Mouse (Mus musculus) liver, embryonic 11.5 days (tissue): ENCODE measurements at regions not wholly inside any gene's neighbourhood (a gene's known extent, or its start where the extent isn't known, plus 50 kb on each side); places are given as distances from the start of the nearest gene placed in this dataset.
"Not testable (repeated sequence)": the region's sequence is repeated elsewhere in the genome, so short reads cannot be mapped to it uniquely, and the experiment has no call there.

Source experiments
- ATAC-seq: fragments of 200-750 bp; cut with Nextera tagmentation; replicated peaks from 2 replicates; pipeline ENCODE4 v1.8.0; 2017; ENCODE audit warnings: moderate number of reproducible peaks, mild to moderate bottlenecking, moderate TSS enrichment, moderate library complexity; ENCODE audit not compliant: low FRiP score
- DNase-seq: peaks from one replicate; pipeline ENCODE4 v3.0.0-alpha.2; 2017; ENCODE audit warnings: low spot score
- H3K27ac ChIP-seq: fragments of 300-500 bp; sonication (generic); 2 replicates; pipeline ENCODE4 v1.5.1; 2014; ENCODE audit warnings: mild to moderate bottlenecking, low read depth, low read length, control low read depth
- H3K27me3 ChIP-seq: fragments of 300-500 bp; sonication (generic); replicated peaks from 2 replicates; pipeline ENCODE4 v1.6.1; 2014; ENCODE audit warnings: low read length, mixed read lengths; ENCODE audit not compliant: control insufficient read depth, insufficient read depth
- H3K36me3 ChIP-seq: fragments of 300-500 bp; sonication (generic); 2 replicates; pipeline ENCODE4 v1.6.1; 2014; ENCODE audit warnings: mild to moderate bottlenecking, low read length, moderate library complexity, mixed read lengths; ENCODE audit not compliant: control insufficient read depth, insufficient read depth
- H3K4me1 ChIP-seq: fragments of 300-500 bp; sonication (generic); replicated peaks from 2 replicates; pipeline ENCODE4 v1.6.1; 2014; ENCODE audit warnings: low read length, mixed read lengths; ENCODE audit not compliant: control insufficient read depth, insufficient read depth
- H3K4me2 ChIP-seq: fragments of 300-500 bp; sonication (generic); 2 replicates; pipeline ENCODE4 v1.6.1; 2014; ENCODE audit warnings: mild to moderate bottlenecking, control low read depth, moderate library complexity
- H3K4me3 ChIP-seq: fragments of 300-500 bp; sonication (generic); 2 replicates; pipeline ENCODE4 v1.5.1; 2014; ENCODE audit warnings: low read depth, low read length, control low read depth
- H3K9ac ChIP-seq: fragments of 300-500 bp; sonication (generic); 2 replicates; pipeline ENCODE4 v1.6.1; 2014; ENCODE audit warnings: low read depth, low read length, control low read depth
- H3K9me3 ChIP-seq: fragments of 300-500 bp; sonication (generic); 2 replicates; pipeline ENCODE4 v1.6.1; 2016; ENCODE audit warnings: low read length, inconsistent platforms, mixed read lengths; ENCODE audit not compliant: control insufficient read depth
- WGBS: fragments of 180-500 bp; shearing (Covaris S2); extraction: QIAGEN DNeasy Blood & Tissue Kit; methylation state at CpG from one replicate; pipeline ENCODE4 v1.1.7; 2014; 5-methylcytosine and 5-hydroxymethylcytosine counted together

GRCm38 (mm10) chr15:41332451-41332850 is 1198.3 kb downstream of the 9330182O14Rik start:
- no peaks in the 10 kb centered on the region for H3K9me3 ChIP-seq
- no peak overlapping the region for H3K9ac ChIP-seq
- H3K4me1 ChIP-seq, result no peaks in the 10 kb centered on the region
- DNase-seq (no peak), ATAC-seq (no peak)
- no peaks in the 10 kb centered on the region for H3K36me3 ChIP-seq
- no peak overlapping the region for H3K27ac ChIP-seq
- H3K27me3 ChIP-seq, result no peaks in the 10 kb centered on the region
- H3K4me3 ChIP-seq, result no peak overlapping the region
- no peak overlapping the region for H3K4me2 ChIP-seq
- 83% methylated on average over 1 of the region's 1 CpGs for WGBS

- DNase-seq, result no peak
- Histone ChIP-seq H3K9me3 (no peaks in the 10 kb centered on the region), H3K36me3 (no peaks in the 10 kb centered on the region), H3K27ac (no peak overlapping the region), H3K27me3 (no peaks in the 10 kb centered on the region), H3K4me1 (no peaks in the 10 kb centered on the region), H3K4me3 (no peak overlapping the region), H3K9ac (no peak overlapping the region), H3K4me2 (no peak overlapping the region)
- 63% methylated on average over 3 of the region's 3 CpGs for WGBS
- no peak for ATAC-seq
These were observed 1199.0 kb downstream of the 9330182O14Rik start for GRCm38 (mm10) chr15:41333165-41333564.

GRCm38 (mm10) chr15:41340621-41341020 is 1206.5 kb downstream of the 9330182O14Rik start:
- not testable (repeated sequence) for H3K4me1 ChIP-seq, H3K27ac ChIP-seq, H3K9ac ChIP-seq, ATAC-seq, H3K4me2 ChIP-seq, DNase-seq, H3K4me3 ChIP-seq, H3K9me3 ChIP-seq, H3K27me3 ChIP-seq, H3K36me3 ChIP-seq
- 87% methylated on average over 2 of the region's 2 CpGs for WGBS

GRCm38 (mm10) chr15:41345554-41345953 is 1211.4 kb downstream of the 9330182O14Rik start:
- Histone ChIP-seq H3K9ac (no peak overlapping the region), H3K4me2 (no peak overlapping the region), H3K4me1 (no peaks in the 10 kb centered on the region), H3K4me3 (no peak overlapping the region), H3K9me3 (0 out of 2 replicates have a peak, but pooled peaks cover 3% of the 10 kb centered on the region), H3K36me3 (no peaks in the 10 kb centered on the region), H3K27me3 (no peaks in the 10 kb centered on the region), H3K27ac (no peak overlapping the region)
- ATAC-seq (no peak), DNase-seq (no peak)
- 86% methylated on average over 2 of the region's 2 CpGs for WGBS

- H3K9me3 ChIP-seq, result no peaks in the 10 kb centered on the region
- ATAC-seq (no peak), DNase-seq (no peak)
- H3K4me3 ChIP-seq, result no peak overlapping the region
- no peaks in the 10 kb centered on the region for H3K4me1 ChIP-seq
- 86% methylated on average over 5 of the region's 5 CpGs for WGBS
- no peaks in the 10 kb centered on the region for H3K27me3 ChIP-seq
- H3K9ac ChIP-seq, result no peak overlapping the region
- H3K27ac ChIP-seq, result no peak overlapping the region
- H3K4me2 ChIP-seq, result no peak overlapping the region
- H3K36me3 ChIP-seq, result no peaks in the 10 kb centered on the region
These were observed 1213.1 kb downstream of the 9330182O14Rik start for GRCm38 (mm10) chr15:41347221-41347620.

GRCm38 (mm10) chr15:41352129-41352528 is 1218.0 kb downstream of the 9330182O14Rik start:
- no peaks in the 10 kb centered on the region for H3K27me3 ChIP-seq
- ATAC-seq (no peak), DNase-seq (no peak)
- no peaks in the 10 kb centered on the region for H3K36me3 ChIP-seq
- no peaks in the 10 kb centered on the region for H3K9me3 ChIP-seq
- H3K9ac ChIP-seq, result no peak overlapping the region
- H3K27ac ChIP-seq, result no peak overlapping the region
- WGBS, result 55% methylated on average over 1 of the region's 2 CpGs
- no peaks in the 10 kb centered on the region for H3K4me1 ChIP-seq
- H3K4me3 ChIP-seq, result no peak overlapping the region
- H3K4me2 ChIP-seq, result no peak overlapping the region

GRCm38 (mm10) chr15:41359276-41359675 is 1225.1 kb downstream of the 9330182O14Rik start:
- Histone ChIP-seq H3K27me3 (no peaks in the 10 kb centered on the region), H3K27ac (no peak overlapping the region), H3K4me2 (no peak overlapping the region), H3K9ac (no peak overlapping the region), H3K36me3 (no peaks in the 10 kb centered on the region), H3K4me3 (no peak overlapping the region), H3K4me1 (no peaks in the 10 kb centered on the region), H3K9me3 (no peaks in the 10 kb centered on the region)
- DNase-seq (no peak), ATAC-seq (no peak)
- 92% methylated on average over 4 of the region's 4 CpGs for WGBS

- ATAC-seq (no peak), DNase-seq (no peak)
- Histone ChIP-seq H3K27ac (no peak overlapping the region), H3K9ac (no peak overlapping the region), H3K4me2 (no peak overlapping the region), H3K27me3 (no peaks in the 10 kb centered on the region), H3K4me1 (no peaks in the 10 kb centered on the region), H3K4me3 (no peak overlapping the region), H3K36me3 (no peaks in the 10 kb centered on the region), H3K9me3 (no peaks in the 10 kb centered on the region)
- 68% methylated on average over 1 of the region's 1 CpGs for WGBS
These were observed 1240.5 kb downstream of the 9330182O14Rik start for GRCm38 (mm10) chr15:41374669-41375068.

GRCm38 (mm10) chr15:41375906-41376305 is 1241.7 kb downstream of the 9330182O14Rik start:
- Histone ChIP-seq H3K4me2 (no peak overlapping the region), H3K27ac (no peak overlapping the region), H3K9me3 (no peaks in the 10 kb centered on the region), H3K36me3 (no peaks in the 10 kb centered on the region), H3K27me3 (no peaks in the 10 kb centered on the region), H3K4me1 (no peaks in the 10 kb centered on the region), H3K4me3 (no peak overlapping the region), H3K9ac (no peak overlapping the region)
- WGBS, result 70% methylated on average over 4 of the region's 4 CpGs
- no peak for DNase-seq
- no peak for ATAC-seq
